Mouse (Mus musculus) CD4-positive, CD25-positive, alpha-beta regulatory T cell, adult 9 weeks (primary cell): ENCODE data around the gene Exosc9. TPM values are rescaled to one million over a fixed set of nuclear protein-coding genes. Genes with fewer than 3 reads are reported as not detected.

ENCODE experiments used
- polyA plus RNA-seq: library from polyadenylated mRNA; unstranded; fragments of 100-300 nt; shearing (Covaris generic); gene quantifications from one replicate; pipeline ENCODE4 v1.2.1, GENCODE M21; 2017

The Exosc9 gene
- 59.0 TPM for polyA plus RNA-seq

GRCm38 (mm10) chr3:36552406-36553047 lies at the start of gene Exosc9:
Exosc9 (plus strand) TSS chr3:36552606.

GRCm38 (mm10) chr3:36521073-36522060 lies 31.0 kb upstream of the Exosc9 start, which contains the start of gene Gm11549:
Gm11549 (minus strand) TSS chr3:36521813.

GRCm38 (mm10) chr3:36571827-36572378 lies 19.5 kb downstream of the Exosc9 start, which contains the start of gene Ccna2:
Ccna2 (minus strand) TSS chr3:36572150.

GRCm38 (mm10) chr3:36613202-36613907 lies 60.9 kb downstream of the Exosc9 start, which contains the start of gene Bbs7:
Bbs7 (minus strand) TSS chr3:36613477.

Other genes starting within 250 kb of the Exosc9 start
- gene Anxa5, start 76.7 kb upstream of the Exosc9 start, polyA plus RNA-seq: 186 TPM
- 3.1 TPM for gene 1810062G17Rik, start 76.7 kb upstream of the Exosc9 start, polyA plus RNA-seq
- not detected for gene Gm11549, start 30.8 kb upstream of the Exosc9 start, polyA plus RNA-seq
- 1.4 TPM for gene Ccna2, start 19.5 kb downstream of the Exosc9 start, polyA plus RNA-seq
- 1.2 TPM for gene Bbs7, start 60.9 kb downstream of the Exosc9 start, polyA plus RNA-seq
- not detected for gene Trpc3, start 137.6 kb downstream of the Exosc9 start, polyA plus RNA-seq